Mouse (Mus musculus): ENCODE measurements around the gene Gm12800.
"Not testable (repeated sequence)": the region's sequence is repeated elsewhere in the genome, so short reads cannot be mapped to it uniquely, and the experiment has no call there.

DNA sequence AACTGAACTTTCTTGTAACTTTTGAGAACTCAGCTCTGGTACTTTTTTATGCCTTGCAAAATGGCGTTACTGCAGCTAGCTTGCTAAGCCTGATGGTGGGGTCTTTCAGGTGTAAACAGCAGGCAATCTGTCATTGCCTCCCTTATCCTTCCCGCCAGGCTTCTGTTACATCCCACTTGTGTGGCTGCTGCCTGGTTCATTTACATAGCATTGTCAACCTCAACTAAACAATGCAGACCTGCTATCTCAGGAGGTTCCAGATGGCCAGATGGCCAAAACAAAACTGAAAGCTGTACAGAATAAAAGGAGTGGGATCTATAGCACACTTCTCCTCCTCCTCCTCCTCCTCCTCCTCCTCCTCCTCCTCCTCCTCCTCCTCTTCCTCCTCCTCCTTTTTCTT is 36.9 kb upstream of the Gm12800 start:
- TF ChIP-seq POLR2A (IDR thresholded peaks at IDR 0.05; ENCODE audit: low read depth, low read length); CTCF (conservative IDR thresholded peaks at IDR 0.05; ENCODE audit: insufficient read depth, insufficient read length, low read depth, low read length): not testable (repeated sequence)
